Mouse (Mus musculus): Measurements from ENCODE around the gene Fmr1nb.

DNA sequence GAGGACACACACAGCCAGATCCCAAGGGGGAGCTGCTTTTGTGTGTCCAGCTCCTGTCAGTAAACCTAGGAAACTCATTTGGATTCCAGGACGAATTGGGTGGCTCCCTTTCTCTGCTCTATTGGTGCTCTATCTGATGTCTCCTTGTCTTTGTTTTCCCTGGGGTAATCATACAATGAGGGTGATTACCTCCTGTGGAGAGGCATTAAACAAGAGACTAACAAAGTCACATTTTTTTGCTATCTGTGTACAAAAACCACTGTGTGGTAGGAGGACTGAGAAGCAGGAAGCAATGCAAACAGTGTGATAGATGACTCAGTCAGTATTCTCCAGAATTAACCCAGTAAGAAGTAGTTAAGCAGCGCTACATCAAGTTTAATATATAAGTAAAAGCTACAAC is 21.6 kb upstream of the Fmr1nb start:
- 0 out of 2 replicates have a peak, but pooled peaks have one; percentile 11 for TF ChIP-seq ZNF384 (IDR thresholded peaks at IDR 0.05; ENCODE audit: low read depth, low read length)
- no peak for TF ChIP-seq HCFC1 (IDR thresholded peaks at IDR 0.05; ENCODE audit: borderline replicate concordance, insufficient read depth, low read length)
- no peak for TF ChIP-seq MAFK (IDR thresholded peaks at IDR 0.05; ENCODE audit: insufficient read depth, low read depth, low read length)

All from ES-E14 (cell line).